Mouse (Mus musculus): ENCODE measurements around the gene Rcan2.

DNA sequence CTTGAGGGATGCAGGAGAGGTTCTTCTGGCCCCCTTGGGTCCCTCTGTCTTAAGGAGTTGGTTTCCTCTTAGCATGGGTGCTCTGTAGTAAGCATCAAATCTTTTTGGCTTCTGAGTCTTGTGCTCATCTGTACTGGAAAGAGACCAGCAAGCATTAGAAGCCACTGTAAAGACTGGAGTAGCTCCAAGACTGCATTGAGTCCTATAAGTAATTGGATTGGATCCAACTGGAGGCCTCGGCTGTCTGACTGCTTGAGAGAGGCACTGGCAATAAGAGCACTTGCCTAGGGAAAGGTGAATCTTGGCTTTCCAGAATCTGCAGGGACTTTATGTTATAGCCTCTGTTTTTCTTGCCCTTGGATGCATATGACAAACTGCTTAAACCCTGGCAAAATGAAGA lies 48.3 kb upstream of the Rcan2 start:
- TF ChIP-seq CTCF (IDR thresholded peaks at IDR 0.05; ENCODE audit: low read depth) (no peak), EP300 (IDR thresholded peaks at IDR 0.05; ENCODE audit: low read depth) (no peak)
